Mouse (Mus musculus) hindbrain, embryonic 12.5 days (tissue): ENCODE measurements around the gene Unc45a. TPM values are rescaled to one million over a fixed set of nuclear protein-coding genes. Genes with fewer than 3 reads are reported as not detected.

Source experiments
- ATAC-seq: fragments of 200-750 bp; cut with Nextera tagmentation; 2 replicates; pipeline ENCODE4 v1.8.0; 2017; ENCODE audit warnings: moderate TSS enrichment; ENCODE audit not compliant: low FRiP score
- H3K27ac ChIP-seq: fragments of 300-500 bp; sonication (generic); 2 replicates; pipeline ENCODE4 v1.5.1; 2016; ENCODE audit warnings: mild to moderate bottlenecking
- H3K27me3 ChIP-seq: fragments of 300-500 bp; sonication (generic); 2 replicates; pipeline ENCODE4 v1.6.1; 2016; ENCODE audit warnings: mild to moderate bottlenecking
- H3K36me3 ChIP-seq: fragments of 300-500 bp; sonication (generic); 2 replicates; pipeline ENCODE4 v1.6.1; 2016; ENCODE audit warnings: mild to moderate bottlenecking
- H3K4me1 ChIP-seq: fragments of 300-500 bp; sonication (generic); 2 replicates; pipeline ENCODE4 v1.6.1; 2016
- H3K4me2 ChIP-seq: fragments of 300-500 bp; sonication (generic); replicated peaks from 2 replicates; pipeline ENCODE4 v1.6.1; 2016; ENCODE audit warnings: mild to moderate bottlenecking
- H3K4me3 ChIP-seq: fragments of 300-500 bp; sonication (generic); 2 replicates; pipeline ENCODE4 v1.5.1; 2016; ENCODE audit warnings: mild to moderate bottlenecking
- H3K9ac ChIP-seq: fragments of 300-500 bp; sonication (generic); 2 replicates; pipeline ENCODE4 v1.6.1; 2016; ENCODE audit warnings: mild to moderate bottlenecking, moderate library complexity
- H3K9me3 ChIP-seq: fragments of 300-500 bp; sonication (generic); replicated peaks from 2 replicates; pipeline ENCODE4 v1.6.1; 2016; ENCODE audit warnings: mild to moderate bottlenecking
- WGBS: fragments of 180-500 bp; shearing (Covaris S2); methylation state at CpG from one replicate; pipeline ENCODE4 v1.1.7; 2016; 5-methylcytosine and 5-hydroxymethylcytosine counted together
- polyA plus RNA-seq: library from polyadenylated mRNA; unstranded; fragments of >200 nt; fragmentation: Nextera tagmentation; extraction: Ambion mirVana; gene quantifications from 2 replicates; pipeline ENCODE4 v1.2.1, GENCODE M21; 2016

Gene Unc45a
- 56.2 and 60.6 TPM in 2 replicates for polyA plus RNA-seq

- H3K36me3 ChIP-seq: peaks cover 21% of the 10 kb centered on the region
- H3K4me1 ChIP-seq: peaks cover 51% of the 10 kb centered on the region
- peak; percentile 33 for ATAC-seq
- H3K27me3 ChIP-seq: no peaks in the 10 kb centered on the region
- peak within 1 kb of the TSS; percentile 54 for H3K4me3 ChIP-seq
- 2% methylated on average over 11 of the region's 11 CpGs for WGBS
- H3K4me2 ChIP-seq: peak within 1 kb of the TSS; percentile 92
- H3K9me3 ChIP-seq: no peaks in the 10 kb centered on the region
- H3K9ac ChIP-seq: peak within 1 kb of the TSS; percentile 84
- peak within 1 kb of the TSS; percentile 85 for H3K27ac ChIP-seq
These were observed at the start of gene Unc45a for GRCm38 (mm10) chr7:80340793-80341192. Gene Unc45a, minus strand, starts transcription at chr7:80341005.

- Histone ChIP-seq H3K4me1 (peaks cover 20% of the 10 kb centered on the region), H3K9me3 (no peaks in the 10 kb centered on the region), H3K27ac (peak within 1 kb of the TSS; percentile 36; the same call in 1 of the 2 replicates), H3K4me3 (peak within 1 kb of the TSS; percentile 25), H3K36me3 (peaks cover 31% of the 10 kb centered on the region), H3K4me2 (peak within 1 kb of the TSS; percentile 50), H3K27me3 (peaks cover 21% of the 10 kb centered on the region), H3K9ac (peak within 1 kb of the TSS; percentile 53)
- 8% methylated on average over 33 of the region's 33 CpGs for WGBS
- no peak for ATAC-seq
These were observed 47.1 kb upstream of the Unc45a start, which contains the start of gene Fes for GRCm38 (mm10) chr7:80387633-80388543. Gene Fes, minus strand, starts transcription at chr7:80387946.

GRCm38 (mm10) chr7:80387033-80387632 lies 46.3 kb upstream of the Unc45a start:
- Histone ChIP-seq H3K4me2 (peak overlapping the region; percentile 50), H3K4me3 (peak overlapping the region; percentile 25), H3K4me1 (peaks cover 20% of the 10 kb centered on the region), H3K9ac (peak overlapping the region; percentile 53), H3K27ac (0 out of 2 replicates have a peak overlapping the region, but pooled peaks have one; percentile 36), H3K36me3 (peaks cover 23% of the 10 kb centered on the region), H3K27me3 (peaks cover 27% of the 10 kb centered on the region), H3K9me3 (no peaks in the 10 kb centered on the region)
- no peak for ATAC-seq
- 21% methylated on average over 17 of the region's 17 CpGs for WGBS

- Histone ChIP-seq H3K4me2 (peak overlapping the region; percentile 50), H3K27ac (no peak overlapping the region), H3K27me3 (peaks cover 33% of the 10 kb centered on the region), H3K36me3 (peaks cover 16% of the 10 kb centered on the region), H3K9me3 (no peaks in the 10 kb centered on the region), H3K9ac (0 out of 2 replicates have a peak overlapping the region, but pooled peaks have one; percentile 53), H3K4me1 (peaks cover 20% of the 10 kb centered on the region), H3K4me3 (peak overlapping the region; percentile 4; the same call in 1 of the 2 replicates)
- WGBS: 34% methylated on average over 17 of the region's 18 CpGs
- peak; percentile 64 for ATAC-seq
These were observed 45.6 kb upstream of the Unc45a start for GRCm38 (mm10) chr7:80386235-80386930.

GRCm38 (mm10) chr7:80382919-80383318 lies 42.1 kb upstream of the Unc45a start:
- ATAC-seq: no peak

GRCm38 (mm10) chr7:80379531-80379930 lies 38.7 kb upstream of the Unc45a start:
- Histone ChIP-seq H3K9ac (no peak overlapping the region), H3K27ac (no peak overlapping the region), H3K4me3 (no peak overlapping the region), H3K4me1 (peaks cover 4% of the 10 kb centered on the region; the same call in 1 of the 2 replicates), H3K27me3 (peaks cover 22% of the 10 kb centered on the region), H3K36me3 (0 out of 2 replicates have a peak, but pooled peaks cover 7% of the 10 kb centered on the region), H3K9me3 (no peaks in the 10 kb centered on the region), H3K4me2 (no peak overlapping the region)
- 59% methylated on average over 13 of the region's 13 CpGs for WGBS
- ATAC-seq: no peak

More at GRCm38 (mm10) chr7:80382919-80383318, 42.1 kb upstream of the Unc45a start:
- no peak overlapping the region for H3K27ac ChIP-seq
- no peak overlapping the region for H3K4me2 ChIP-seq
- peaks cover 16% of the 10 kb centered on the region for H3K4me1 ChIP-seq
- H3K9ac ChIP-seq: no peak overlapping the region
- H3K4me3 ChIP-seq: no peak overlapping the region
- 67% methylated on average over 11 of the region's 11 CpGs for WGBS
- H3K36me3 ChIP-seq: 0 out of 2 replicates have a peak, but pooled peaks cover 7% of the 10 kb centered on the region
- H3K9me3 ChIP-seq: no peaks in the 10 kb centered on the region
- H3K27me3 ChIP-seq: peaks cover 29% of the 10 kb centered on the region

- no peak for ATAC-seq
- Histone ChIP-seq H3K9me3 (no peaks in the 10 kb centered on the region), H3K4me3 (no peak overlapping the region), H3K27ac (no peak overlapping the region), H3K4me1 (peaks cover 4% of the 10 kb centered on the region; the same call in 1 of the 2 replicates), H3K4me2 (no peak overlapping the region), H3K36me3 (0 out of 2 replicates have a peak, but pooled peaks cover 7% of the 10 kb centered on the region), H3K9ac (no peak overlapping the region), H3K27me3 (peaks cover 10% of the 10 kb centered on the region)
- 38% methylated on average over 6 of the region's 6 CpGs for WGBS
These were observed 36.7 kb upstream of the Unc45a start for GRCm38 (mm10) chr7:80377471-80377870.

- Histone ChIP-seq H3K4me2 (no peak overlapping the region), H3K36me3 (0 out of 2 replicates have a peak, but pooled peaks cover 7% of the 10 kb centered on the region), H3K4me3 (no peak overlapping the region), H3K27me3 (no peaks in the 10 kb centered on the region; the same call in 1 of the 2 replicates), H3K9ac (no peak overlapping the region), H3K4me1 (peaks cover 4% of the 10 kb centered on the region; the same call in 1 of the 2 replicates), H3K9me3 (no peaks in the 10 kb centered on the region), H3K27ac (no peak overlapping the region)
- no peak for ATAC-seq
- 59% methylated on average over 10 of the region's 10 CpGs for WGBS
These were observed 35.4 kb upstream of the Unc45a start for GRCm38 (mm10) chr7:80376192-80376591.

GRCm38 (mm10) chr7:80375376-80376039 lies 34.7 kb upstream of the Unc45a start:
- WGBS: 84% methylated on average over 9 of the region's 9 CpGs
- Histone ChIP-seq H3K27me3 (no peaks in the 10 kb centered on the region; the same call in 1 of the 2 replicates), H3K9ac (no peak overlapping the region), H3K9me3 (no peaks in the 10 kb centered on the region), H3K27ac (no peak overlapping the region), H3K4me3 (no peak overlapping the region), H3K4me1 (peaks cover 4% of the 10 kb centered on the region; the same call in 1 of the 2 replicates), H3K36me3 (0 out of 2 replicates have a peak, but pooled peaks cover 7% of the 10 kb centered on the region), H3K4me2 (no peak overlapping the region)
- no peak for ATAC-seq

GRCm38 (mm10) chr7:80374733-80375132 lies 33.9 kb upstream of the Unc45a start:
- Histone ChIP-seq H3K9ac (no peak overlapping the region), H3K27ac (no peak overlapping the region), H3K4me1 (peaks cover 11% of the 10 kb centered on the region), H3K36me3 (0 out of 2 replicates have a peak, but pooled peaks cover 7% of the 10 kb centered on the region), H3K27me3 (no peaks in the 10 kb centered on the region; the same call in 1 of the 2 replicates), H3K4me2 (no peak overlapping the region), H3K9me3 (no peaks in the 10 kb centered on the region), H3K4me3 (no peak overlapping the region)
- 91% methylated on average over 3 of the region's 3 CpGs for WGBS
- no peak for ATAC-seq

GRCm38 (mm10) chr7:80374280-80374679 lies 33.5 kb upstream of the Unc45a start:
- 56% methylated on average over 3 of the region's 3 CpGs for WGBS
- H3K36me3 ChIP-seq: 0 out of 2 replicates have a peak, but pooled peaks cover 7% of the 10 kb centered on the region
- no peak overlapping the region for H3K4me3 ChIP-seq
- no peaks in the 10 kb centered on the region for H3K9me3 ChIP-seq
- no peak overlapping the region for H3K9ac ChIP-seq
- H3K27me3 ChIP-seq: no peaks in the 10 kb centered on the region; the same call in 1 of the 2 replicates
- no peak overlapping the region for H3K27ac ChIP-seq
- peaks cover 16% of the 10 kb centered on the region for H3K4me1 ChIP-seq
- no peak for ATAC-seq
- no peak overlapping the region for H3K4me2 ChIP-seq
